Mouse (Mus musculus) megakaryocyte-erythroid progenitor cell, adult 5 weeks (primary cell): Measurements from ENCODE around the gene Zfp940. TPM values are rescaled to one million over a fixed set of nuclear protein-coding genes. Genes with fewer than 3 reads are reported as not detected.

ENCODE experiments used
- polyA plus RNA-seq: library from polyadenylated mRNA; stranded (reverse); fragments of >175 nt; gene quantifications from 2 replicates; pipeline ENCODE4 v1.2.3, GENCODE M21; 2012

The Zfp940 gene
- 0.49 and 0.50 TPM in 2 replicates for polyA plus RNA-seq

DNA sequence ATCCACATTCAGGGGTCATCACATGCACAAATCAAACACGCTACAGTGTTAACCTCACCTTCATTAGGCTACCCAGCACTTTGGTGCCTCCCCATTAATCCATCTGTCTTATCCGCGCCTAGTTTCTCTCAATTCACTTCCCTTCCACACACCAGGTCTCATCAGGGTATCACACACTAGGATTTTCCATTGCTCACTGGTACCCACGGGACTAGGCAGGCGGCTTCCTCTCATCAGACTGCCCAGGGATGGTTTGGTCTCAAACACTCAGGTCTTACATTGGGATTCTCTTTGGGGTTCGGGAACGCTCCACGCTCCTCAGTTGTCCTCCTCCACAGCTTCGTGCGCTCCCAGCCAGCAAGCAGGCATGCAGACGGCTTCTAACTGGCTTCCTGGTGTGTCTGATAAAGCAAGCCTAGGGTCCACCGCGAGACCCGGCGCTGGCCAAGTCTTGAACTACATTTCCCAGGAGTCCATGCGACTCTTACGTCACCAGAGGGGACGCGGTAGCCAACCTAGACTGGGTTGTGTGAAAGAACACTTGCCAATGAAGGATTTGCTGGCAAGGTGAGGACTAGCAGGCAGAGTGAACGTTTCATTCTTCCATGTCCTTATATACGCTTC, at the start of gene Zfp940:
Gene Zfp940, minus strand, starts transcription at position 451 of the 624 bp plus-strand sequence.

DNA sequence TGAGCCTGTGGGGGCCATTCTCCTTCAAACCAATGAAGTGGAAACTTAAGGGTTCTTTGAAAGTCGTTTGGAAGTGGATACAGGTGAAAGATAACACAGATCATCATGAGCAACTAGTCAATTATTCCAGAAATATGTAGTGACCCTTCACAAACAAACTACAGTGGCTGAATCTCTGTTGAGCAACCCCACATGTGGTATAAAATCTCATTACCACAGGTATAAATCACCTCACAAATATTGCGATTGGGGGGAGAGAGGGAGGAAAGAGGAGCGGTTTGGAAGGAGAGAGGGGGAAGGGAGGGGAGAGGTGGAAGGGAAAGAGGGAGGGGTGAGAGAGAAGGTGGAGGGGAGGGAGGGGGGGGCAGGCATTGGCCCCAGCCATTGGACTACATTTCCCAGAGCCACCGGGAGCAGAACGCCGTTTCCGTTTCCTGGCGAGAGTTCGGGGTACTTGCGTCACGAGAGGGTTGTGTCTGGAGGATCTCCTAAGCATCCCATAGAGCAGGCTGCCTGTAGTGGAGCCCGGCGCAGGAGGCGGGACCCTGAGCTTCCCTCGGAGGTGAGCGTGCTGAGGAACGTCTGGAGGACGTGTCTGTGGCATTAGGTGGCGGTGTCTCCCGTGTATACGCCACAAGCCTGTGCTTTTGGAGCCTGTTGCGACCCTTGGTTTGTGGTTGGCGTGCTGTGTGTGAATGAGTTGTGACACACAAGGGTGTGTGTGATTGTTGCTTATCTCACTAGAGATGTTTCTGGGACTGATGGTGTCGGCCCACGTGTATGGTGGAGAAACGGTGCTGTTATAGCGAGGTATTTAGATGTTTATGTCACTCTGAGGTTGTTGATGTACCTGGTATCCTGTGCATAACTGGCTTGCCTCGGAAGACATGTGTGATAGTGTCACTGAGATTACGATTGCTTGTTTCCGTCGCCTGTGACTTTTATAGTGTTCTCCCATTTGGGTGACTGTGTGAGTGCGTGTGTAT, 6.4 kb upstream of the Zfp940 start, which contains the start of gene Zfp420:
Gene Zfp420, plus strand, starts transcription at position 448 of the 986 bp plus-strand sequence.

DNA sequence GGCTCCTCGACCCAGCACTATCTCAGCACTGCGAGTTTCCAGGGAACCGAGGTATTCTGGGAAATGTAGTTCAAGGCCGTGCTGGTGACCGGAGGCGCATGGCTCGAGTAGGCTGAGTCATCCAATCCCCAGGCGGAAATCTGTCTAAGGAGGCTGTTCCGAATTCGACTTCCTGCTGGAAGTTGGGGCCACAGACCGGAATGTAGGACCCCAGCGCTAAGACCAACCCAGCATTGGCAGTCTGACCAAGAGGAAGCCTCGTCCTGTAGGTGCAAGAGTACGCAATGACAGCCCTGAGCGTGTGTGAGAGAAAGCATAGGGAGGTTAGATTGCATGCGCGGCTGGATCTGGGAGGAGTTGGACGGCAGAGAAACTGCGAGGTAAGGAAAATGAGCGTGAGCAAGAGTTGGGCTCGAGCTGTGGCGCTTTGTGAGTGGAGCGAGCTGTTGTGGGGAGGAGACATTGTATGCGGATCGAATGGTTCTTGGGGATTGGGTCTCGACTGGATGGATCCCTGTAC, 37.5 kb downstream of the Zfp940 start, which contains the start of gene Zfp790:
Gene Zfp790, plus strand, starts transcription at position 205 of the 520 bp plus-strand sequence.

GRCm38 (mm10) chr7:29783871-29784551, 69.5 kb downstream of the Zfp940 start, which contains the start of gene Zfp30:
Gene Zfp30, plus strand, starts transcription at chr7:29783998.

Other genes with a start within 250 kb of the Zfp940 start
- gene Catsperg2, start 126.6 kb downstream of the Zfp940 start, polyA plus RNA-seq: not detected in 2 replicates
- 2.9 and 3.0 TPM in 2 replicates for gene Zfp84, start 85.1 kb downstream of the Zfp940 start, polyA plus RNA-seq
- gene Zfp30, start 69.7 kb downstream of the Zfp940 start, polyA plus RNA-seq: 0.51 and 1.00 TPM in 2 replicates
- 0.60 and 0.65 TPM in 2 replicates for gene Zfp790, start 37.6 kb downstream of the Zfp940 start, polyA plus RNA-seq
- gene Zfp420, start 6.3 kb upstream of the Zfp940 start, polyA plus RNA-seq: 0.32 and 0.38 TPM in 2 replicates
- 0.27 and 0.28 TPM in 2 replicates for gene Zfp27, start 52.9 kb upstream of the Zfp940 start, polyA plus RNA-seq
- gene Zfp383, start 54.6 kb upstream of the Zfp940 start, polyA plus RNA-seq: 0.16 TPM in 2 replicates
- 13.4 and 15.0 TPM in 2 replicates for gene Zfp74, start 100.4 kb upstream of the Zfp940 start, polyA plus RNA-seq
- 2.6 and 3.1 TPM in 2 replicates for gene Zfp568, start 130.3 kb upstream of the Zfp940 start, polyA plus RNA-seq
- not detected in 2 replicates for gene Zfp14, start 197.7 kb upstream of the Zfp940 start, polyA plus RNA-seq
- 0.11 and 0.21 TPM in 2 replicates for gene Zfp82, start 219.2 kb upstream of the Zfp940 start, polyA plus RNA-seq
- not detected in 2 replicates for gene Gm26920, start 236.7 kb upstream of the Zfp940 start, polyA plus RNA-seq
- 2.1 and 2.5 TPM in 2 replicates for gene Zfp566, start 236.9 kb upstream of the Zfp940 start, polyA plus RNA-seq
- 0.36 and 0.46 TPM in 2 replicates for gene Zfp260, start 241.1 kb upstream of the Zfp940 start, polyA plus RNA-seq